Mouse (Mus musculus) intestine, embryonic 16.5 days (tissue): ENCODE measurements around the gene Atg14. TPM values are rescaled to one million over a fixed set of nuclear protein-coding genes. Genes with fewer than 3 reads are reported as not detected.

Experiments used
- ATAC-seq: fragments of 200-750 bp; cut with Nextera tagmentation; 2 replicates; pipeline ENCODE4 v1.8.0; 2017; ENCODE audit warnings: moderate TSS enrichment, moderate library complexity
- H3K27ac ChIP-seq: fragments of 300-500 bp; sonication (generic); 2 replicates; pipeline ENCODE4 v1.5.1; 2014; ENCODE audit warnings: mild to moderate bottlenecking, low read length
- H3K27me3 ChIP-seq: fragments of 300-500 bp; sonication (generic); replicated peaks from 2 replicates; pipeline ENCODE4 v1.6.1; 2014; ENCODE audit warnings: low read length, control low read depth, mixed read lengths; ENCODE audit not compliant: control insufficient read depth, insufficient read depth
- H3K36me3 ChIP-seq: fragments of 300-500 bp; sonication (generic); 2 replicates; pipeline ENCODE4 v1.6.1; 2014; ENCODE audit warnings: low read length, control low read depth; ENCODE audit not compliant: control insufficient read depth, insufficient read depth
- H3K4me1 ChIP-seq: fragments of 300-500 bp; sonication (generic); 2 replicates; pipeline ENCODE4 v1.6.1; 2014; ENCODE audit warnings: low read length, control low read depth, mixed read lengths; ENCODE audit not compliant: control insufficient read depth, insufficient read depth
- H3K4me2 ChIP-seq: fragments of 300-500 bp; sonication (generic); 2 replicates; pipeline ENCODE4 v1.6.1; 2014; ENCODE audit warnings: low read depth, low read length, control low read depth
- H3K4me3 ChIP-seq: fragments of 300-500 bp; sonication (generic); 2 replicates; pipeline ENCODE4 v1.5.1; 2014; ENCODE audit warnings: mild to moderate bottlenecking, low read length
- H3K9ac ChIP-seq: fragments of 300-500 bp; sonication (generic); 2 replicates; pipeline ENCODE4 v1.6.1; 2014; ENCODE audit warnings: low read depth, low read length
- H3K9me3 ChIP-seq: fragments of 300-500 bp; sonication (generic); 2 replicates; pipeline ENCODE4 v1.6.1; 2016; ENCODE audit warnings: low read length, control low read depth; ENCODE audit not compliant: control insufficient read depth
- WGBS: fragments of 180-500 bp; shearing (Covaris S2); extraction: QIAGEN DNeasy Blood & Tissue Kit; methylation state at CpG from one replicate; pipeline ENCODE4 v1.1.7; 2014; 5-methylcytosine and 5-hydroxymethylcytosine counted together
- polyA plus RNA-seq: library from polyadenylated mRNA; unstranded; fragments of >200 nt; fragmentation: Nextera tagmentation; extraction: Ambion mirVana; gene quantifications from 2 replicates; pipeline ENCODE4 v1.2.1, GENCODE M21; 2015

The Atg14 gene
- polyA plus RNA-seq, 1 experiment from 2014 or later, result 11.4 TPM

GRCm38 (mm10) chr14:47506676-47507075 is 63.8 kb downstream of the Atg14 start:
- Histone ChIP-seq H3K4me1 (peaks cover 4% of the 10 kb centered on the region), H3K4me2 (no peak overlapping the region), H3K27me3 (no peaks in the 10 kb centered on the region), H3K36me3 (0 out of 2 replicates have a peak, but pooled peaks cover 4% of the 10 kb centered on the region), H3K9ac (no peak overlapping the region), H3K9me3 (no peaks in the 10 kb centered on the region), H3K4me3 (no peak overlapping the region), H3K27ac (no peak overlapping the region)
- 93% methylated on average over 5 of the region's 5 CpGs for WGBS
- ATAC-seq, result no peak

DNA sequence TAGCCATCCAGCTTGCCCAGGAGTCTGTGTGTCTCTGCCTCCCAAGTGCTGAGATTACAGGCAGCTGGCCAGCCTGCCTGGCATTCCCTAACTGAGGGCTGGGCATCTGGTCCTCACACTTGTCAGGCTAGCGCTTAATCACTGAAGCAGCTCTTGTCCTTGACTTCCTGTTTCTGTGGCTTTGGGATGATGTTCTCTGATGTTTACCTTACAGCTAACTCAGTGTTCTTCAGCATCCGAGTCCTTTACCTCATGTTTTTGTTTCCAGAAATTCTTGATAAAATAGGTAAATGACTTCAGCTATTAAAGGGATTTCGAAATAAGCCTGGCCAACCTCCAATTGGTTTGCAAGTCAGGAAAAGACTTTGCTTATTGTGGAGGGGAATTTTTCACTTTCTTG is 66.4 kb downstream of the Atg14 start:
- H3K4me3 ChIP-seq, result no peak overlapping the region

DNA sequence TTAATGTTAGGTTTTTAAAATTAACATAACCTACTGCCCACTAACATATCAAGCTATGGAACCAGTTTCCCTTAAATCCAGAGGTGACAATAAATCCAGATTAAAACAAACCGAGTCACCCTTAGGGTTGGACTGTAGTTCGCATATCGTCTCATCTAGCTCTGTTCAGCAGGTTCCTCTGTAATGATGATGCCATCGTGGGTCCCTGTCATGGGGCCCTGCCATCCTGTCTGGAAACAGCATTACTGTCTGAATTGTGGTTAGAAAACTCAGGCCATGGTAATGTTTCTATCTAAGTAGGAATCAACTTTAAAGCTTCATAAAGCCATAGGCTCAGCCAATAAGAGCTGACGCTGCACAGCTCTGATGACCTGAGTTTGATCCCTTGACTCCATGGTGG is 71.8 kb downstream of the Atg14 start:
- H3K36me3 ChIP-seq, result no peaks in the 10 kb centered on the region
- no peaks in the 10 kb centered on the region; the same call in 1 of the 2 replicates for H3K4me1 ChIP-seq
- no peaks in the 10 kb centered on the region for H3K27me3 ChIP-seq
- 75% methylated on average over 5 of the region's 5 CpGs for WGBS
- no peak overlapping the region for H3K4me3 ChIP-seq
- H3K9me3 ChIP-seq, result no peaks in the 10 kb centered on the region
- ATAC-seq, result no peak
- H3K9ac ChIP-seq, result no peak overlapping the region
- H3K4me2 ChIP-seq, result no peak overlapping the region
- H3K27ac ChIP-seq, result no peak overlapping the region

More for the DNA sequence above, 66.4 kb downstream of the Atg14 start:
- Histone ChIP-seq H3K27ac (no peak overlapping the region), H3K9ac (no peak overlapping the region), H3K9me3 (no peaks in the 10 kb centered on the region), H3K4me2 (no peak overlapping the region), H3K36me3 (0 out of 2 replicates have a peak, but pooled peaks cover 4% of the 10 kb centered on the region), H3K27me3 (no peaks in the 10 kb centered on the region), H3K4me1 (no peaks in the 10 kb centered on the region)
- 75% methylated on average over 3 of the region's 3 CpGs for WGBS
- ATAC-seq, result no peak

GRCm38 (mm10) chr14:47497166-47497565 is 73.3 kb downstream of the Atg14 start:
- no peak overlapping the region for H3K4me2 ChIP-seq
- H3K4me1 ChIP-seq, result no peaks in the 10 kb centered on the region; the same call in 1 of the 2 replicates
- H3K4me3 ChIP-seq, result no peak overlapping the region
- no peak overlapping the region for H3K9ac ChIP-seq
- ATAC-seq, result no peak
- no peaks in the 10 kb centered on the region for H3K9me3 ChIP-seq
- H3K36me3 ChIP-seq, result no peaks in the 10 kb centered on the region
- H3K27me3 ChIP-seq, result no peaks in the 10 kb centered on the region
- WGBS, result 72% methylated on average over 3 of the region's 3 CpGs
- no peak overlapping the region for H3K27ac ChIP-seq

DNA sequence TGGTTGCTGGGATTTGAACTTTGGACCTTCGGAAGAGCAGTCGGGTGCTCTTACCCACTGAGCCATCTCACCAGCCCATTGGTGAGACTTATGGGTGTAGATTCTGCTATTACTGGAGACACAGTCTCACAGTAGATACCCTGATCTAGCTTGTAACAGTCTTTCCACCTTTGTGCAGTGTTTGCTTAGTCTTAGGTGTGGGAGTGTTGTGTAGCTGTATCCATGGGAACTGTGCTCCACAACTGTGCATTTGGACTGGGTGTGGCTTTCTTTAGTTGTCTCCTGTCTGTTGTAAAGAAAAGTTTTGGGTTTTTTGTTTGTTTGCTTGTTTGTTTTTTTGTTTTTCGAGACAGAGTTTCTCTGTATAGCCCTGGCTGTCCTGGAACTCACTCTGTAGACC is 74.5 kb downstream of the Atg14 start:
- no peaks in the 10 kb centered on the region for H3K27me3 ChIP-seq
- no peaks in the 10 kb centered on the region for H3K9me3 ChIP-seq
- 92% methylated on average over 3 of the region's 3 CpGs for WGBS
- ATAC-seq, result no peak
- no peak overlapping the region for H3K4me3 ChIP-seq
- H3K9ac ChIP-seq, result no peak overlapping the region
- H3K4me1 ChIP-seq, result no peaks in the 10 kb centered on the region; the same call in 1 of the 2 replicates
- no peaks in the 10 kb centered on the region for H3K36me3 ChIP-seq
- no peak overlapping the region for H3K4me2 ChIP-seq
- H3K27ac ChIP-seq, result no peak overlapping the region

- Histone ChIP-seq H3K4me2 (no peak overlapping the region), H3K27me3 (no peaks in the 10 kb centered on the region), H3K9me3 (no peaks in the 10 kb centered on the region), H3K4me3 (no peak overlapping the region), H3K9ac (no peak overlapping the region), H3K4me1 (peaks cover 9% of the 10 kb centered on the region), H3K36me3 (no peaks in the 10 kb centered on the region), H3K27ac (no peak overlapping the region)
- WGBS, result 81% methylated on average over 2 of the region's 2 CpGs
- ATAC-seq, result peak; percentile 61
Measured at GRCm38 (mm10) chr14:47493592-47494361, 76.7 kb downstream of the Atg14 start.

Other genes starting within 250 kb of the Atg14 start
- 43.7 and 49.5 TPM in 2 replicates for gene Lgals3, start 202.9 kb downstream of the Atg14 start, polyA plus RNA-seq
- 29.5 and 33.9 TPM in 2 replicates for gene Dlgap5, start 152.2 kb downstream of the Atg14 start, polyA plus RNA-seq
- 20.4 and 23.5 TPM in 2 replicates for gene Fbxo34, start 120.2 kb downstream of the Atg14 start, polyA plus RNA-seq
- 33.4 and 37.2 TPM in 2 replicates for gene Ktn1, start 77.8 kb upstream of the Atg14 start, polyA plus RNA-seq